Mouse (Mus musculus) heart, postnatal 0 days (tissue): ENCODE results near the gene Hnrnpul2.

Experiments used
- CTCF ChIP-seq: IDR thresholded peaks from 2 replicates; pipeline ENCODE4 v1.5.1; 2016; ENCODE audit warnings: antibody characterized with exemption, control low read depth, low read depth
- EP300 ChIP-seq: IDR thresholded peaks from 2 replicates; pipeline ENCODE4 v1.6.1; 2016; ENCODE audit warnings: antibody characterized with exemption, low read depth

GRCm38 (mm10) chr19:8774951-8775421 lies 44.8 kb upstream of the Hnrnpul2 start:
- TF ChIP-seq CTCF (no peak), EP300 (no peak)
